Mouse (Mus musculus): ENCODE data around the gene Snrpa1.

- TF ChIP-seq CTCF (IDR thresholded peaks at IDR 0.05; ENCODE audit: borderline replicate concordance, extremely low read depth, insufficient read depth, insufficient read length) (no peak), POLR2A (IDR thresholded peaks at IDR 0.05; ENCODE audit: borderline replicate concordance, extremely low read depth, insufficient read depth, insufficient read length, poor library complexity, severe bottlenecking) (no peak)
These were observed 18.6 kb upstream of the Snrpa1 start for GRCm38 (mm10) chr7:66040026-66040814.
